Mouse (Mus musculus): Measurements from ENCODE around the gene Slc25a20.

DNA sequence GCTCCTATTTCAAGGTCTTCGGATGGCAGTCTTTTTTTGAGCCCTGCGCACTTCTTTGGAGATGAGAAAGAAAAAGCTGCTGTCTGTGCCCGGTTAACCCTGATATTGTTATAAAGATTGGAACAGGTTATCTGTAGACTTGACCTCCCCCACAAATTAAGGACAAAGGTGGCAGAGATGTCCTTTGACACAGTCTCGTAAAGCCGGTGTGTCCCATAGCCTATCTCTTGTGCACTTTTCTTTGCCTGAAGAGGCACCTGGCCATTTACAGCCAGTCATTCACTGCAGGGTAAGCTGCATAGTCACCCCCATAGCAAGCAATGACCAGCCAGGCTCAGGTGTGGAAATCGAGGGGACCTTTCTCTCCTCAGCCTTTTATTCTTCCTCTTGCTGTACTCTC, 772 bp downstream of the Slc25a20 start:
- TF ChIP-seq NANOG (IDR thresholded peaks at IDR 0.05; ENCODE audit: borderline replicate concordance, low read length) (no peak), CTCF (conservative IDR thresholded peaks at IDR 0.05; ENCODE audit: low read length) (no peak)
